Mouse (Mus musculus) spleen, adult 18-20 months (tissue): Measurements from ENCODE around the gene Olfr1250.
"Not testable (repeated sequence)": the region's sequence is repeated elsewhere in the genome, so short reads cannot be mapped to it uniquely, and the experiment has no call there.

ENCODE experiments used
- DNase-seq, 2 experiments: peaks; one replicate each; pipeline ENCODE4 v3.0.0; 2022; ENCODE audit warnings: mixed read lengths in 2 of 2

The Olfr1250 gene

GRCm38 (mm10) chr2:89661367-89661766 is at the start of gene Olfr1250:
Olfr1250 (minus strand) TSS chr2:89661467.
- no peak for DNase-seq

GRCm38 (mm10) chr2:89691980-89692379 is 30.7 kb upstream of the Olfr1250 start:
- no peak for DNase-seq

- no peak for DNase-seq
These were observed 10.6 kb upstream of the Olfr1250 start, which contains the start of gene Olfr1251 for GRCm38 (mm10) chr2:89671836-89672235. Olfr1251 (minus strand) TSS chr2:89671936.

- no peak for DNase-seq
These were observed 26.4 kb downstream of the Olfr1250 start, which contains the start of gene Olfr1249 for GRCm38 (mm10) chr2:89634883-89635282. Olfr1249 (minus strand) TSS chr2:89634983.

GRCm38 (mm10) chr2:89618145-89618544 is 43.1 kb downstream of the Olfr1250 start, which contains the start of gene Olfr1248:
Olfr1248 (minus strand) TSS chr2:89618245.
- not testable (repeated sequence) for DNase-seq

GRCm38 (mm10) chr2:89614030-89614429 is 47.2 kb downstream of the Olfr1250 start, which contains the start of gene Olfr1247:
Olfr1247 (minus strand) TSS chr2:89614130.
- no peak for DNase-seq
